Mouse (Mus musculus) frontal cortex, postnatal 10 days (tissue): ENCODE results near the gene Rgl2.
A peak's percentile ranks its signal among the peaks of the same experiment; 100 is the strongest.

Experiments
- DNase-seq, 2 experiments: peaks; one replicate each; pipeline ENCODE4 v3.0.0; 2022; ENCODE audit warnings: low spot score in 2 of 2, mixed read lengths in 1 of 2

Rgl2 gene

DNA sequence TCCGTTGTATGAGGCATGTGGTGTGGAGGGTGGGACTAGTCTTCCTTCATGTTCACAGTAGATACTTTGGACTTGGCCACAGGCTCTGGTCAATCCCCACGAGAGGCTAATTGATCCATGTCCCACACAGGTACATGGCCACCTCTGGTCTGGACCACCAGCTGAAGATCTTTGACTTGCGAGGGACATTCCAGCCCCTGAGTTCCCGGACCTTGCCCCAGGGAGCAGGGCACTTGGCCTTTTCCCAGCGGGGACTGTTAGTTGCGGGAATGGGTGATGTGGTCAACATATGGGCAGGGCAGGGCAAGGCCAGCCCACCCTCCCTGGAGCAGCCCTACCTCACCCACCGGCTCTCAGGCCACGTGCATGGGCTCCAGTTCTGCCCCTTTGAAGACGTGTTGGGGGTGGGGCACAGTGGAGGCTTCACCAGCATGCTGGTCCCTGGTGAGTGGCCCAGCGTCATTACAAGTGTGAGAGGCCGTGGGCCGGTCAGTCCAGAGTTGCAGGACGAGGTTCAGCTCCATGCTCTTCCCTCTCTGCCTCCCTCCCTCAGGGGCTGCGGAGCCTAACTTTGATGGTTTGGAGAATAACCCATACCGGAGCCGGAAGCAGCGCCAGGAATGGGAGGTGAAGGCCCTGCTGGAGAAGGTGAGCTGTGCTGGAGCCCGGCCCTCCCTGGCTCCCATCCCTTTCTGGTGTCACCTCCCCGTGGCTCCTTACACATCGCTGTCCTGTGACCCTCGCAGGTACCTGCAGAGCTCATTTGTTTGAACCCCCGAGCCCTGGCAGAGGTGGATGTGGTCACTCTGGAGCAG lies 19.0 kb downstream of the Rgl2 start:
- no peak for DNase-seq

DNA sequence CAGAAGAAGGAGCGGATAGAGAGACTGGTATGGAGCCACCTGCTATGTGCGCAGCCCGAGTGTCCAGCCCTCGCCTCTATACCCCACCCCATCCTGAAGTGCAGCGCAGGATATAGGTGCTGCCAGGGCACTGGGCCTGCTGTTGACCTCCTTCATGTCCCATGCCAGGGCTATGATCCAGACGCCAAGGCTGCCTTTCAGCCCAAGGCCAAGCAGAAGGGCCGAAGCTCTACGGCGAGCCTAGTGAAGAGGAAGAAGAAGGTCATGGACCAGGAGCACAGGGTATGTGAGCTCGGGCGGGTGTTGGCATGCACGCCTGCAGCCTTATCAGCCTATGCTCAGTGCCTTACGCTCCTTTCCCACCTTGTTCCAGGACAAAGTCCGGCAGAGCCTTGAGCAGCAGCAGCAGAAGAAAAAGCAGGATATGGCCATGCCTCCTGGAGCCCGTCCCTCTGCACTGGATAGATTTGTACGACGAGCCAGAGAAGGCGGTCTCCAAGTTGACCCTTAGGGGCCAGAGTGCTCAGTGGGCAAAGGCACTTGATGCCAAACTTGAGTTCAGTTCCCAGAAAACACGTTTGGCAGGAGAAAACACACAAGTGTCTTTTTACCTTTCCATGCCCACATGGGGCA lies 19.7 kb downstream of the Rgl2 start:
- DNase-seq = no peak

- DNase-seq = no peak
Measured at GRCm38 (mm10) chr17:33950131-33950625, 20.8 kb downstream of the Rgl2 start.

- peak in 1 of 2 experiments; percentile 75 for DNase-seq
Measured at GRCm38 (mm10) chr17:33951021-33951946, 21.9 kb downstream of the Rgl2 start, which contains the start of gene B3galt4. Gene B3galt4, minus strand, starts transcription at chr17:33951488.

DNA sequence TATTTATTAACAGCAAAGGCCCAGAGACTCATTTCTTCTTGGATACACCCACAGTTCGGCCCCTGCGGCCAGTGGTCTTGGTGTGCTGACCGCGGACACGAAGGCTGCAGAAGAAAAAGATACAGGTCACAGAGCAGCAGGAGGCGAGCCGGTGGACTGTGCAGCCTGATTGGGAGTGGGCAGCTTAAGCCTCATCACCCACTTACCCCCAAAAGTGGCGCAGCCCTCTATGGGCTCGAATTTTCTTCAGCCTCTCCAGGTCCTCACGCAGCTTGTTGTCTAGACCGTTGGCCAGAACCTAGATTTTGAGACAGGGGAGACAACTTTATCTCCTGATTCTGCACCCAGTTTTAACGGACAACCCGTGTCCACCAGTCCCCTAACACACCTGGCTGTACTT lies 22.7 kb downstream of the Rgl2 start:
- peak in 1 of 2 experiments; percentile 5 for DNase-seq

GRCm38 (mm10) chr17:33952879-33953278 lies 23.5 kb downstream of the Rgl2 start:
- no peak for DNase-seq

DNA sequence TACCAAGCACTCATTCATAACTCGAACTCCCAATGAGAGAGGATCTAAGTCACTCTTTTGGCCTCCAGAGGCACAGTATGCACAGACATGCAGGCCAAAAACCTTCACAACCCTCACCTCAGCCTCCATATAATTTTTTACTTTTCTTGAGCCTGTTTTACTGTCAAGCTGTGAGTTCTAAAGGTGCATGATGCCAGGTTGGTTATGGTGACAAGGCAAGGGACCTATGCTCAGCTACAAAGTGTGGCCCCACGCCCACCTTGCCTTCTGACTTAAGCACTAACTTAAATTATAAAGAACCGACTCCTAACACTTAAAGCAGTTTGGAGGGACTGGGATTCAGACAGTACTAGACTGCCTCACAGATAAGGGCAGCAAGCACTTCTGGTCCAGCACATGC lies 24.0 kb downstream of the Rgl2 start:
- no peak for DNase-seq

GRCm38 (mm10) chr17:33953961-33954565 lies 24.7 kb downstream of the Rgl2 start:
- DNase-seq = no peak

DNA sequence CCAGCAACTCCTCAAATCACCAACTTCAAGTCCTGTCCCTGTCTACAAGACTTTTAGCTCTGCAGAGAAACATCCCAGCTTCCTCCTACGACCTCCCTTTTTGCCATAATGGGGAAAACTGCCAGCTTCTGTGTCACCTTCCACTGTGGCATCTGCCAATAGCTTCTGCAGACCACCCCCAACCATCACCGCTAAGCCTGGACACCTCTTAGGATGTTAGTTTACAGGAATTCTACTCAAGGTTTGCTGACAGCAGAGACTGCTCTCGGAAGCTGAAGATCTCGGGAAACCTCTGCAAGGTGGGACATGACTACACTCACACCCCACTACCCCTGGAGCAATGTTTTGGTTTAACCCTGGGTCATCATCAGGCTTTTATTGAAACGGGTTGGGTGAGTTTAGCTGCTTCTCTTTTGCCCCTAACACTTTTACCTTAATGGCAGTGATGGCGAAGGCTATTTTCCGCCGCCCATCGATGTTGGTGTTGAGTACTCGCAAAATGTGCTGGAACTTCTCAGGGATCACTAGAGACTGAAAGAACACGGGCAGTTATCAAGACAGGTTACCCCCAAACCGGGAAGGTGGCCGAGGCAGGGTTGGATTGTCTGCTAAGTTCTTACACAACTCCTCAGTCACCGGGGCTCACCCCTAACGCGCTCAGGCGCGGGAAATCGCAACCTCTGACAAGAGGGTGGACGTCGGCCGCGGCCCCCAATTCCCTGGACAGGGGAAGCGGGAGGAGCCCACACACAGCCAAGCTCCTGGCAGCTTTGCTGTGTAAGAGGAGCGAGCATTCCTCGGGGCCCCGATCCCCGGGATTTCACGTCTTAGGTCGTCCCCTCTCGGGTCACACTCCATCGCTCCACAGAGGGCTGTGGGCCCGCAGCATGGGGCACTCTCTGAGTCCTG lies 25.6 kb downstream of the Rgl2 start:
- DNase-seq = no peak

- DNase-seq = peak; percentile 95 to 97
Measured at GRCm38 (mm10) chr17:33955555-33956214, 26.3 kb downstream of the Rgl2 start, which contains the start of the genes Vps52 and Rps18. Gene Vps52, plus strand, starts transcription at chr17:33955812. Gene Rps18, minus strand, starts transcription at chr17:33956001.

DNA sequence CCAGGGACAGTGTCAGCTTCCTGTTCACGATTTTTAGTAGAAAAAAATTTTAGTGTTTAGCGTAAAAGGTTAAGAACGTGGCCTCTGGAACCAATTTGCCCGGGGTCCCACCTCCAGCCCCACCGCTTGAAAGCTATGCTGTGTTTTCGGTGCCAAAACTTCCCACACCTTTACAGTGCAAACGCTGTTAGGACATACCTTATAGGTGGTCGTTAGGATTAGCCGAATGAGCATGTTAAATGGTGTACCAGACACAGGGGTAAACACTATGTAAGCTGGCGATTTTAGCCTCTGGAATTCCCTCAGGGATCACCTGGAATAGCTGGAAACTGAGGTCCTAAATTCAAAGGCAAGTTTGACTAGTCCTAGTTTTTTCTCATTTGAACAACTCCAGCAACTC lies 27.0 kb downstream of the Rgl2 start:
- no peak for DNase-seq

GRCm38 (mm10) chr17:33957493-33957892 lies 28.1 kb downstream of the Rgl2 start:
- DNase-seq = no peak

DNA sequence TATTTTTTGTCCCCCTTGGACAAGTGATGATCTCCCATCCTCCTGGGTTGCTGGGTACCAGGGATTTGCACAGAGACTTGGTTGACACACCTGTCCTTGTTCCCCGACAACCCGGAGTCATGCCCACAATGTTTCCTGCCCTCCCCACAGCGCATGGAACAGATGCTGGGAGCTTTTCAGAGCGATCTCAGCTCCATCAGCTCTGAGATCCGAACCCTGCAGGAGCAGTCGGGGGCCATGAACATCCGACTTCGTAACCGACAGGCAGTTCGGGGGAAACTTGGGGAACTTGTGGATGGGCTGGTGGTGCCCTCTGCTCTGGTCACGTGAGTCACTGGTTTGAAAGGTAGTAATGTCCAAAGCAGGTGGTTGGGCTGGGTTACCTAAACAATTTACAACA lies 29.1 kb downstream of the Rgl2 start:
- no peak for DNase-seq

- no peak for DNase-seq
Measured at GRCm38 (mm10) chr17:33959135-33959534, 29.8 kb downstream of the Rgl2 start.

DNA sequence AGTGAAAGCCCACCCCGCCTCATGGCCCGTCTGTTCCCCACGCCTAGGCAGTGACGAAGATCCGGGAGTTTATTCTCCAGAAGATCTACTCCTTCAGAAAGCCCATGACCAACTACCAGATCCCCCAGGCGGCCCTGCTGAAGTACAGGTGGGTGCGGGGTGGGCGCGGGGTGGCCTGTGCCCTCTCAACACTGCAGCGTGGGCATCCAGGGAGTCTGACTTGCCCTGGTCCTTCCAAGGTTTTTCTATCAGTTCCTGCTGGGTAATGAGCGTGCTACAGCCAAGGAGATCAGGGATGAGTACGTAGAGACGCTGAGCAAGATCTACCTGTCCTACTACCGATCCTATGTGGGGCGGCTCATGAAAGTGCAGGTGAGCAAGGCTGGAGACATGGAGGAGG lies 30.6 kb downstream of the Rgl2 start:
- no peak for DNase-seq

GRCm38 (mm10) chr17:33962876-33963275 lies 33.5 kb downstream of the Rgl2 start:
- DNase-seq = no peak

GRCm38 (mm10) chr17:33965082-33965845 lies 35.9 kb downstream of the Rgl2 start:
- DNase-seq = no peak

- no peak for DNase-seq
Measured at GRCm38 (mm10) chr17:33965846-33966550, 36.7 kb downstream of the Rgl2 start.
